Mouse (Mus musculus) forebrain, embryonic 10.5 days (tissue): ENCODE data around the gene Fam205a1. TPM values are rescaled to one million over a fixed set of nuclear protein-coding genes. Genes with fewer than 3 reads are reported as not detected.
"Not testable (repeated sequence)": the region's sequence is repeated elsewhere in the genome, so short reads cannot be mapped to it uniquely, and the experiment has no call there.

ENCODE experiments used
- DNase-seq: peaks from one replicate; pipeline ENCODE4 v3.0.0-alpha.2; 2017; ENCODE audit warnings: low spot score; ENCODE audit errors: extremely low spot score
- H3K27ac ChIP-seq: fragments of 300-500 bp; sonication (generic); 2 replicates; pipeline ENCODE4 v1.5.1; 2016; ENCODE audit warnings: mild to moderate bottlenecking
- H3K27me3 ChIP-seq: fragments of 300-500 bp; sonication (generic); 2 replicates; pipeline ENCODE4 v1.6.1; 2016; ENCODE audit warnings: mild to moderate bottlenecking; ENCODE audit not compliant: poor library complexity, severe bottlenecking
- H3K36me3 ChIP-seq: fragments of 300-500 bp; sonication (generic); replicated peaks from 2 replicates; pipeline ENCODE4 v1.6.1; 2016; ENCODE audit warnings: mild to moderate bottlenecking, moderate library complexity
- H3K4me1 ChIP-seq: fragments of 300-500 bp; sonication (generic); 2 replicates; pipeline ENCODE4 v1.6.1; 2016
- H3K4me3 ChIP-seq: fragments of 300-500 bp; sonication (generic); 2 replicates; pipeline ENCODE4 v1.5.1; 2016; ENCODE audit warnings: mild to moderate bottlenecking, moderate library complexity
- H3K9me3 ChIP-seq: fragments of 300-500 bp; sonication (generic); 2 replicates; pipeline ENCODE4 v1.6.1; 2016; ENCODE audit warnings: mild to moderate bottlenecking, moderate library complexity
- WGBS: fragments of 180-500 bp; shearing (Covaris S2); methylation state at CpG from one replicate; pipeline ENCODE4 v1.1.7; 2016; 5-methylcytosine and 5-hydroxymethylcytosine counted together
- polyA plus RNA-seq: library from polyadenylated mRNA; unstranded; fragments of >200 nt; fragmentation: Nextera tagmentation; extraction: Ambion mirVana; gene quantifications from 2 replicates; pipeline ENCODE4 v1.2.1, GENCODE M21; 2016

Fam205a1 gene
- 0.07 TPM in 1 of 2 replicates, not detected in the other for polyA plus RNA-seq

DNA sequence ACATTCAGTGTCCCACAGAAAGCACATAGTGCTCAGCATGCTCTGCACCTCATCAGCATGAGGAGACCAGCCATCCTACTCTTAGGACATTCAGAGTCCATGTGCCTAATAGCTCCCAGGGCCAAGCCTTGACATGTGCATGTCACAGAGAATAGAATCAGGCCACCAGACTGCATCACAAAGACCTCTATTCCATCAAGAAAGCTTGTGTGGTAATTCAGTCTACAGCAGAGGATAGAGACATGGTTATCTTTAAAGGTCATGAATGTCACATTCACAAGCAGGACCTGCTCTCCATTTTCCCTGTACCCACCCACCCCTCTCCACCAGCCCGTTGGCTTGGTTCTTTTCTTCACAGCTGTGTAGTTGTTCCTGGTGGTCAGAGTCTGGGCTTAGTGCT is at the start of gene Fam205a1:
Fam205a1 (minus strand) TSS at position 101 of the 400 bp plus-strand sequence.
- WGBS, result 83% methylated on average over 1 of the region's 1 CpGs
- not testable (repeated sequence) for H3K4me1 ChIP-seq

GRCm38 (mm10) chr4:42902730-42903129 is 49.0 kb upstream of the Fam205a1 start:
- Histone ChIP-seq H3K9me3 (no peaks in the 10 kb centered on the region), H3K4me1 (peaks cover 13% of the 10 kb centered on the region), H3K27ac (no peak overlapping the region), H3K4me3 (no peak overlapping the region), H3K36me3 (no peaks in the 10 kb centered on the region), H3K27me3 (0 out of 2 replicates have a peak, but pooled peaks cover 6% of the 10 kb centered on the region)
- 93% methylated on average over 5 of the region's 5 CpGs for WGBS
- DNase-seq, result no peak

More for the DNA sequence above, at the start of gene Fam205a1:
- not testable (repeated sequence) for H3K27ac ChIP-seq, DNase-seq, H3K9me3 ChIP-seq, H3K4me3 ChIP-seq, H3K27me3 ChIP-seq, H3K36me3 ChIP-seq

DNA sequence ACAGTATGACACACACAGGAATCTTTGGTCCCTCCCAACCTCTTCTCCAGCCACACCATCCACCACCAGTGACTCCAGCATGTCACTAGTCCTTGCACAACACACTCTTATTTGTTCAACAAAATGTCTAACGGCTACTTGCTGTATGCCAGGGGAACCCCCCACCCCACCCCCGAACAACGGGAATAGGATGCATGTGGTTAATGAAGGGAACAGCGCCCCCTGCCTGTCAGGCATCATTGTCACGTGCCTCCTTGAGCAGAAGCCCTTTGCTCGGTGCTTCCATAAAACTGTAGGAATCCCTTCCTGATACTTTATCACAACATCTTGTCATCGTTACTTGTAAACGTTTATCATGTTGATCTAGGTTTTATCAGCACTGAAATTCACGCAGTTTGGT is 48.5 kb upstream of the Fam205a1 start:
- Histone ChIP-seq H3K9me3 (no peaks in the 10 kb centered on the region), H3K36me3 (no peaks in the 10 kb centered on the region), H3K4me3 (no peak overlapping the region), H3K27ac (no peak overlapping the region), H3K4me1 (peaks cover 13% of the 10 kb centered on the region), H3K27me3 (0 out of 2 replicates have a peak, but pooled peaks cover 6% of the 10 kb centered on the region)
- no peak for DNase-seq
- WGBS, result 64% methylated on average over 9 of the region's 9 CpGs

DNA sequence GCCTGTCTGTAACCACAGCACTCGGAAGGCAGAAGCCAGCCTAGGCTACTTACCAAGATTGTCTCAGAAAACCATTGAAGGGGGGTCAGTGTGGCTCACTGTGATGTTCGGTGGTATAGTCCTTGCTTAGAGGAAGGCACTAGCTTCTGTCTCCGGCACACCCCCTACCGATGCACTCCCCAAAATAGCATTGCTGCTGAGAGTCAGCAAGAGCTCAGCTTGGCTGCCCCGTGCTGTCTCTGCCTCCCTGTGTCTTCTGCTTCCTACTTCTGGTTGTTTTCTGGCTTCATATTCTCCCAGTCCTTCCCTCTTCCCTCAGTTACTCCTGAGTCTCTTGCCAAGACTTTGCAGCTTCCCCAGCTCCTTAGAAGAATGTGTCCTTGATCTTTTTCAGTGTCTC is 47.2 kb upstream of the Fam205a1 start:
- Histone ChIP-seq H3K4me1 (peaks cover 13% of the 10 kb centered on the region), H3K27me3 (peaks cover 6% of the 10 kb centered on the region; the same call in 1 of the 2 replicates), H3K4me3 (no peak overlapping the region), H3K36me3 (no peaks in the 10 kb centered on the region), H3K27ac (no peak overlapping the region), H3K9me3 (no peaks in the 10 kb centered on the region)
- WGBS, result 69% methylated on average over 5 of the region's 5 CpGs
- DNase-seq, result no peak

- Histone ChIP-seq H3K4me1 (peaks cover 13% of the 10 kb centered on the region; the same call in 1 of the 2 replicates), H3K27me3 (peaks cover 6% of the 10 kb centered on the region; the same call in 1 of the 2 replicates), H3K27ac (no peak overlapping the region), H3K9me3 (no peaks in the 10 kb centered on the region), H3K4me3 (no peak overlapping the region), H3K36me3 (no peaks in the 10 kb centered on the region)
- 34% methylated on average over 3 of the region's 3 CpGs for WGBS
- no peak for DNase-seq
Measured at GRCm38 (mm10) chr4:42898914-42899313, 45.2 kb upstream of the Fam205a1 start.

DNA sequence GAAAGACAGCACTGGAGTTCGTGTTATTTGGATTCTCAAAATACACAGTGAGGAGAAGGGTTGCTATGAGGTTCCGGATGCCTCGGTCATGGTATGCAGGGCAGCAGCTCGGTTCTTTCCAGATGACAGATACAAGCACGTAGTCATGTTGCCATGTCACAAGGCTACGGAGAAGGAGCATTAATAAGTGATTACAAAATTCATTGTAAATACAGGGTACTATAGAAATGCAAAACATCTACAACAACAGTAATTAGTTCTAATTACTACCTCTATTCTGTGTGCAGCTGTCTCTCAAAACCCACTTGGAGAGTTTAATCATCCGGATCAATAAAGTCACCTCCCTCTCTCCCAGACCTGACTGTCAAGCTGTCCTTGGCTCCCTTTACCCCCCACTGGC is 41.4 kb upstream of the Fam205a1 start:
- Histone ChIP-seq H3K27me3 (no peaks in the 10 kb centered on the region; the same call in 1 of the 2 replicates), H3K36me3 (no peaks in the 10 kb centered on the region), H3K4me1 (peaks cover 13% of the 10 kb centered on the region; the same call in 1 of the 2 replicates), H3K27ac (no peak overlapping the region), H3K4me3 (no peak overlapping the region), H3K9me3 (no peaks in the 10 kb centered on the region)
- no peak for DNase-seq
- WGBS, result 72% methylated on average over 7 of the region's 7 CpGs

- Histone ChIP-seq H3K9me3 (no peaks in the 10 kb centered on the region), H3K27ac (no peak overlapping the region), H3K4me3 (no peak overlapping the region), H3K27me3 (no peaks in the 10 kb centered on the region), H3K4me1 (peaks cover 8% of the 10 kb centered on the region; the same call in 1 of the 2 replicates), H3K36me3 (no peaks in the 10 kb centered on the region)
- 71% methylated on average over 7 of the region's 7 CpGs for WGBS
- DNase-seq, result no peak
Measured at GRCm38 (mm10) chr4:42891176-42891575, 37.5 kb upstream of the Fam205a1 start.

GRCm38 (mm10) chr4:42888806-42889205 is 35.1 kb upstream of the Fam205a1 start:
- Histone ChIP-seq H3K4me1 (no peaks in the 10 kb centered on the region), H3K36me3 (no peaks in the 10 kb centered on the region), H3K27ac (no peak overlapping the region), H3K9me3 (no peaks in the 10 kb centered on the region), H3K4me3 (no peak overlapping the region), H3K27me3 (no peaks in the 10 kb centered on the region)
- no peak for DNase-seq
- WGBS, result 90% methylated on average over 6 of the region's 6 CpGs

GRCm38 (mm10) chr4:42886926-42887325 is 33.2 kb upstream of the Fam205a1 start:
- no peak for DNase-seq
- H3K27me3 ChIP-seq, result no peaks in the 10 kb centered on the region
- no peaks in the 10 kb centered on the region for H3K36me3 ChIP-seq
- no peaks in the 10 kb centered on the region for H3K9me3 ChIP-seq
- 89% methylated on average over 6 of the region's 6 CpGs for WGBS
- no peak overlapping the region for H3K4me3 ChIP-seq
- no peak overlapping the region for H3K27ac ChIP-seq
- no peaks in the 10 kb centered on the region for H3K4me1 ChIP-seq

GRCm38 (mm10) chr4:42880677-42880948 is 26.9 kb upstream of the Fam205a1 start:
- Histone ChIP-seq H3K4me1 (no peaks in the 10 kb centered on the region), H3K9me3 (no peaks in the 10 kb centered on the region), H3K4me3 (no peak overlapping the region), H3K27me3 (0 out of 2 replicates have a peak, but pooled peaks cover 3% of the 10 kb centered on the region), H3K36me3 (no peaks in the 10 kb centered on the region), H3K27ac (no peak overlapping the region)
- DNase-seq, result no peak
- WGBS, result 58% methylated on average over 1 of the region's 1 CpGs

GRCm38 (mm10) chr4:42879829-42880676 is 26.4 kb upstream of the Fam205a1 start:
- no peaks in the 10 kb centered on the region for H3K36me3 ChIP-seq
- peak overlapping the region; percentile 20; the same call in 1 of the 2 replicates for H3K27ac ChIP-seq
- H3K4me3 ChIP-seq, result no peak overlapping the region
- 0 out of 2 replicates have a peak, but pooled peaks cover 3% of the 10 kb centered on the region for H3K27me3 ChIP-seq
- H3K9me3 ChIP-seq, result no peaks in the 10 kb centered on the region
- 88% methylated on average over 16 of the region's 16 CpGs for WGBS
- DNase-seq, result no peak
- no peaks in the 10 kb centered on the region for H3K4me1 ChIP-seq

GRCm38 (mm10) chr4:42877657-42878056 is 24.0 kb upstream of the Fam205a1 start:
- no peak overlapping the region for H3K4me3 ChIP-seq
- WGBS, result 80% methylated on average over 2 of the region's 2 CpGs
- H3K4me1 ChIP-seq, result no peaks in the 10 kb centered on the region
- H3K27me3 ChIP-seq, result 0 out of 2 replicates have a peak, but pooled peaks cover 3% of the 10 kb centered on the region
- no peak for DNase-seq
- H3K27ac ChIP-seq, result no peak overlapping the region
- H3K36me3 ChIP-seq, result no peaks in the 10 kb centered on the region
- H3K9me3 ChIP-seq, result no peaks in the 10 kb centered on the region

DNA sequence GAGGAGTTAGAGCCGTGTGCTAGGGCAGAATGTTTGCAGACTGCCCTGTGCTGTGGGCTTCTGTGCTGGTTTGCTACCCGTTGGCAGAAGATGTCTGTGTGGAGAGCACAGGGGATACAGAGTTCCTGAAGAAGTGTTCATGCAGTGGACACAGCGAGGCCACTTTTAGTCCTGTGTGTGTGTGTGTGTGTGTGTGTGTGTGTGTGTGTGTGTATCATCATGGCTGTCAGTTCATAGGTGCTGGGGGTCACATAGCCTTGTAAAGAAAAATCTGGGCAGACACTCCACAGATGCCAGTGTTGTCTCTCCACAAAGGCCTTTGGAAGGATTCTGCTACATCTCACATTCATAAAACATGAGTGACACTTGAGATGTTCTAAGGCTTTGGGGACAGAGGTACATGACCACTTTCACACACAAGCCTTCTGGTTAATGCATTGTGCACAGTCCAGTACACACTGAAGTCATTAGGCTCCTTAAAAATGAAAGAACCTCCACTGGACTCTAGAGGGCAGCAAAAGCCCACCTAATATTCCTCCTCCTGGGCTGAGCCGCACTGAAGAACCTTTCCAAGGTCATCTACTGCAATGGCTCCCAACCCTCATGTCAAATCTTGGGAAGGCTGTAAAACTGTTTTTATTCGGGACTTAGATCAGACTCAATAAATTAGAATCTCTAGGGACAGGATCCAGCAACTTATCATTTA is 23.1 kb upstream of the Fam205a1 start:
- WGBS, result 38% methylated on average over 5 of the region's 5 CpGs
- Histone ChIP-seq H3K27ac (no peak overlapping the region), H3K4me1 (no peaks in the 10 kb centered on the region), H3K36me3 (no peaks in the 10 kb centered on the region), H3K9me3 (no peaks in the 10 kb centered on the region), H3K27me3 (0 out of 2 replicates have a peak, but pooled peaks cover 3% of the 10 kb centered on the region), H3K4me3 (no peak overlapping the region)
- DNase-seq, result peak; percentile 59
